21 mouse cellular contexts compared by ENCODE assay signal in the genomic region with DNA sequence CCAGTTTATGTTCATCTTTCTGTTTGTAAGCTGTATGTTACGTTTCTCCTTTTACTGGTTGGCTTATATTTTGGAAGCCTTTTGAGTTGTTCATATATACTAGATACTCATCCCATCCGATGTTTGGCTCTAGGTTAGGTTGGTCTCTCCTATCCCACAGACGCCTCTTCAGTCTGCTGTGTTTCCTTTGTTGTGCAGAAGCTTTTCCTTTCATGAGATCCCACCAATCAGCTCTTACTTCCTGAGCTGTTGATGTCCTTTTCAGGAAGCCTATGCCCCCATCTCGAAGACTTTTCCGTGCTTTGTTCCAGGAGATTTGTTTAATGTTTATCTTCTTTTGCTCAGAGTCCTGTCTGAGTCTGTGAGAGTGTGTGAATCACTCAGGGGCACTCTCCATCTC. TPM values are rescaled to one million over a fixed set of nuclear protein-coding genes. Genes with fewer than 3 reads are reported as not detected.
"Had no signal": no experiment of that assay in that cellular context is flagged by ENCODE, and none has a peak within 500 bp of the region (broad histone marks: within the 10 kb centered on the region; RNA-seq: fewer than 3 reads in every experiment).

No protein-coding gene starts in this region.

- DNase-seq: kidney, adult 9 months; kidney, postnatal 36 days; layer of hippocampus, adult 9-11 months; layer of hippocampus, postnatal 36 days; liver; right cerebral cortex, postnatal 14 days; thymus, postnatal 4 days had no signal

- ATAC-seq: hindbrain, embryonic 16.5 days; inflammation-experienced regulatory T-cells, adult 6 months; intestine, postnatal 0 days; midbrain, embryonic 16.5 days had no signal

- H3K27ac ChIP-seq: kidney, postnatal 0 days; limb, embryonic 12.5 days; liver, embryonic 14.5 days; midbrain, embryonic 10.5 days; neural tube, embryonic 13.5 days; stomach, postnatal 0 days had no signal

- H3K9me3 ChIP-seq: limb, embryonic 12.5 days; midbrain, embryonic 10.5 days; neural tube, embryonic 13.5 days had no signal

- H3K4me1 ChIP-seq: limb, embryonic 12.5 days; midbrain, embryonic 10.5 days; neural tube, embryonic 13.5 days had no signal

- H3K36me3 ChIP-seq: limb, embryonic 12.5 days; midbrain, embryonic 10.5 days; neural tube, embryonic 13.5 days had no signal

- H3K9ac ChIP-seq: limb, embryonic 12.5 days; liver, embryonic 14.5 days; neural tube, embryonic 13.5 days had no signal

- H3K4me2 ChIP-seq: limb, embryonic 12.5 days; neural tube, embryonic 13.5 days had no signal

- H3K4me3 ChIP-seq: limb, embryonic 12.5 days; midbrain, embryonic 10.5 days; neural tube, embryonic 13.5 days had no signal

- H3K27me3 ChIP-seq: limb, embryonic 12.5 days; neural tube, embryonic 13.5 days had no signal

RNA-seq across cellular contexts. Expression of gene Gm3952, which starts 45.3 kb away (rescaled TPM):
- total RNA-seq: layer of hippocampus, adult 18-20 months; layer of hippocampus, postnatal 36 days; left cerebral cortex, adult 8-10 months; left cerebral cortex, postnatal 25 days; megakaryocyte, adult 5-6 weeks had no signal
- polyA plus RNA-seq: hindbrain, embryonic 16.5 days; inflammation-experienced regulatory T-cells, adult 6 months; intestine, postnatal 0 days; kidney, postnatal 0 days; limb, embryonic 12.5 days; liver, embryonic 14.5 days; midbrain, embryonic 10.5 days; midbrain, embryonic 16.5 days; neural tube, embryonic 13.5 days; stomach, postnatal 0 days had no signal
